Mouse (Mus musculus): ENCODE measurements around the gene Pdxk. TPM values are rescaled to one million over a fixed set of nuclear protein-coding genes. Genes with fewer than 3 reads are reported as not detected.
"Not testable (repeated sequence)": the region's sequence is repeated elsewhere in the genome, so short reads cannot be mapped to it uniquely, and the experiment has no call there.

The Pdxk gene
- polyA plus RNA-seq (2012; rRNA removed) (9.8 and 11.2 TPM in 2 replicates), polyA plus RNA-seq (2014; fragmentation: Nextera tagmentation; extraction: Ambion mirVana) (8.8 and 8.9 TPM in 2 replicates)

DNA sequence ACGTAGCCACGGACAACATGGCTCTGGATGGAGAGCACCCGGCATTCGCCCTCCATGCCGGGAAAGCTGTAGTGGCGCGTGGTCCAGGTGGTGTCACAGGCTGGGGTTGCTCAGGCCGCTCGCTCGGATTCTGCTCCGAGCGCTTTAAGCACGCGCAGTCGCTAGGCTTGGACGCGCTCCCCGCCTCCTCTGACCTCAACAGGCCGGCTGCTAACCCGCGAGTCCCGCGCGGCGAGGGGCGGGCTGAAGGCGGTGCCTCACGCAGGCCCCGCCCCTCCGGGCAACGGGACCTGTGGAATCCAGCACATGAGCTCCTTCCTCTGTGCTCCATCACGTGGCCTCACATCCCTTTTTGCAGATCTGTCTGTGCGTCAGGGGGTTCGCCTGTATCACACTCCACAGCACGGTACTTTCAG, at the start of gene Pdxk:
TSS of gene Pdxk (minus strand) at position 184 of the 416 bp plus-strand sequence.
- H3K27ac ChIP-seq (replicated peaks; ENCODE audit: low read depth, low read length): 0 out of 2 replicates have a peak within 1 kb of the TSS, but pooled peaks have one; percentile 38
- no peaks in the 10 kb centered on the region for H3K9me3 ChIP-seq (ENCODE audit: control insufficient read depth, low read length)
- H3K4me1 ChIP-seq (ENCODE audit: control insufficient read depth, insufficient read depth, low read length): peaks cover 14% of the 10 kb centered on the region
- H3K4me3 ChIP-seq (replicated peaks; ENCODE audit: low read length): peak within 1 kb of the TSS; percentile 72
- no peaks in the 10 kb centered on the region for H3K36me3 ChIP-seq (ENCODE audit: control insufficient read depth, insufficient read depth, low read length)
- peak; percentile 54; the same call in 1 of the 2 replicates for TF ChIP-seq POLR2A (IDR thresholded peaks at IDR 0.05; ENCODE audit: borderline replicate concordance, extremely low read depth, insufficient read depth, insufficient read length)
- peak within 1 kb of the TSS; percentile 71 for H3K9ac ChIP-seq (ENCODE audit: low read depth, low read length, severe bottlenecking)
- DNase-seq (ENCODE audit: low spot score) (peak; percentile 87), ATAC-seq (ENCODE audit: low FRiP score, low read depth) (peak; percentile 96)
- under 1% methylated on average over 32 of the region's 35 CpGs for WGBS
- H3K4me2 ChIP-seq (replicated peaks; ENCODE audit: low read depth, low read length, severe bottlenecking): peak within 1 kb of the TSS; percentile 99
- H3K27me3 ChIP-seq (ENCODE audit: control insufficient read depth, insufficient read depth, low read length): no peaks in the 10 kb centered on the region

- Histone ChIP-seq H3K4me2 (replicated peaks; ENCODE audit: low read depth, low read length, severe bottlenecking) (no peak overlapping the region), H3K9ac (ENCODE audit: low read depth, low read length, severe bottlenecking) (no peak overlapping the region), H3K9me3 (ENCODE audit: control insufficient read depth, low read length) (no peaks in the 10 kb centered on the region), H3K36me3 (ENCODE audit: control insufficient read depth, insufficient read depth, low read length) (no peaks in the 10 kb centered on the region), H3K27me3 (ENCODE audit: control insufficient read depth, insufficient read depth, low read length) (no peaks in the 10 kb centered on the region), H3K4me1 (ENCODE audit: control insufficient read depth, insufficient read depth, low read length) (no peaks in the 10 kb centered on the region), H3K4me3 (replicated peaks; ENCODE audit: low read length) (no peak overlapping the region), H3K27ac (replicated peaks; ENCODE audit: low read depth, low read length) (no peak overlapping the region)
- DNase-seq (ENCODE audit: low spot score) (no peak), ATAC-seq (ENCODE audit: low FRiP score, low read depth) (no peak)
- WGBS: 78% methylated on average over 6 of the region's 6 CpGs
- TF ChIP-seq POLR2A (IDR thresholded peaks at IDR 0.05; ENCODE audit: borderline replicate concordance, extremely low read depth, insufficient read depth, insufficient read length): no peak
Measured at GRCm38 (mm10) chr10:78502986-78503733, 38.4 kb upstream of the Pdxk start.

DNA sequence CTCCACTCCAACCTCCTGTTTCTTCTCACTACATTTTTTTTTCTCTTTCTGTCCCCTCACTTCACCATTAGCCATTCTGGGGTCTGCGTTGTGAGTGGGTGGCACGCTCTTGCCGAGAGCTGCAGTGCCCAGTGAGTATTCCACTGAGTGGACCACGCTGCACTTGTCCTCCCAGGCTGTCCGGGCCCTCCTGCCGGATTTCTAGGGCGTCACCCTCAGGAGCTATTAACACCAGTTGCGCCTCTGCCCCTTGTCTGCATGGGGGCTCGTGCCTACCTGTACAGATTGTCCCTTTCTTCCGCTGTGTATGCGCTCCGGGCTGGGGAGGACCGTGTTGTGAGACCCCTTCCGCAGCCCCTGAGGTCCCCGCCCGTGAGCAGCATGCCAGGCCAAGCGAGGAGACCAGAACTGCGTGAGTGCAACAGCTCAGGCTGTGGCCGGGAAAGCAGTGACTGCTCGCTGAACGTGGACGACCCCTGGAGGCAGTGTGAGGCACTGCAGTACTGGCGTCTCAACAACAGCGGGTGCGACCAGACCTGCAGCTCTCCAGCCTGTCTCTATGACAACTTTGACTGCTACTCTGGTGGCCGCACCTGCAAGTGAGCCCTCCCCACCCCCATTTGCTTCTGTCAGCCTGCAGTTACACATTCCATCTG, 22.8 kb upstream of the Pdxk start:
- Histone ChIP-seq H3K36me3 (ENCODE audit: control insufficient read depth, insufficient read depth, low read length) (no peaks in the 10 kb centered on the region), H3K9ac (ENCODE audit: low read depth, low read length, severe bottlenecking) (peak overlapping the region; percentile 36; the same call in 1 of the 2 replicates), H3K27me3 (ENCODE audit: control insufficient read depth, insufficient read depth, low read length) (peaks cover 6% of the 10 kb centered on the region; the same call in 1 of the 2 replicates), H3K4me1 (ENCODE audit: control insufficient read depth, insufficient read depth, low read length) (no peaks in the 10 kb centered on the region), H3K9me3 (ENCODE audit: control insufficient read depth, low read length) (no peaks in the 10 kb centered on the region), H3K27ac (replicated peaks; ENCODE audit: low read depth, low read length) (no peak overlapping the region), H3K4me2 (replicated peaks; ENCODE audit: low read depth, low read length, severe bottlenecking) (peak overlapping the region; percentile 51), H3K4me3 (replicated peaks; ENCODE audit: low read length) (peak overlapping the region; percentile 25)
- WGBS: 8% methylated on average over 26 of the region's 26 CpGs
- peak; percentile 77; the same call in 1 of the 2 replicates for ATAC-seq (ENCODE audit: low FRiP score, low read depth)
- TF ChIP-seq POLR2A (IDR thresholded peaks at IDR 0.05; ENCODE audit: borderline replicate concordance, extremely low read depth, insufficient read depth, insufficient read length): no peak
- DNase-seq (ENCODE audit: low spot score): peak; percentile 69

DNA sequence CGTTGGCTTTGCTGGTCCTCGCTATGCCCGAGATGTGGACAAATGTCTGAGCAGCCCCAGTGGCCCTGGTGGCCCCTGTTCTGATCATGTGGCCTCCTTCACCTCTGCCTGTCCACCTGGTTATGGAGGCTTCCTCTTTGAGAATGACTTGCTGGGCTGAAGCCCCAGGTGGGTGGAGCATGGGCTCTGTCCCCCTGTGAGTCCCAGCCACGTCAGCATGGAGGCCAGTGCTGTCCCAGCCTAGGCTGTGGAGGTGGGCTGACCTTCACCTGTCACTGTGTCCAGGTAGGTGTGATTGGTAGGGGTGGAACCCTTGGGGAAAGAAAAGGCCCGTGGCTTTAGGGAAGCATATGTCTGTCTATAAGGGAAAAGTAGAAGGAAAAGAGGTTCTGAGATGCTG, 22.1 kb upstream of the Pdxk start:
- Histone ChIP-seq H3K9me3 (ENCODE audit: control insufficient read depth, low read length) (no peaks in the 10 kb centered on the region), H3K4me3 (replicated peaks; ENCODE audit: low read length) (no peak overlapping the region), H3K27me3 (ENCODE audit: control insufficient read depth, insufficient read depth, low read length) (peaks cover 6% of the 10 kb centered on the region; the same call in 1 of the 2 replicates), H3K4me1 (ENCODE audit: control insufficient read depth, insufficient read depth, low read length) (no peaks in the 10 kb centered on the region), H3K4me2 (replicated peaks; ENCODE audit: low read depth, low read length, severe bottlenecking) (no peak overlapping the region), H3K27ac (replicated peaks; ENCODE audit: low read depth, low read length) (no peak overlapping the region), H3K9ac (ENCODE audit: low read depth, low read length, severe bottlenecking) (no peak overlapping the region), H3K36me3 (ENCODE audit: control insufficient read depth, insufficient read depth, low read length) (no peaks in the 10 kb centered on the region)
- no peak for TF ChIP-seq POLR2A (IDR thresholded peaks at IDR 0.05; ENCODE audit: borderline replicate concordance, extremely low read depth, insufficient read depth, insufficient read length)
- WGBS: 71% methylated on average over 5 of the region's 5 CpGs
- ATAC-seq (ENCODE audit: low FRiP score, low read depth): no peak
- DNase-seq (ENCODE audit: low spot score): no peak

DNA sequence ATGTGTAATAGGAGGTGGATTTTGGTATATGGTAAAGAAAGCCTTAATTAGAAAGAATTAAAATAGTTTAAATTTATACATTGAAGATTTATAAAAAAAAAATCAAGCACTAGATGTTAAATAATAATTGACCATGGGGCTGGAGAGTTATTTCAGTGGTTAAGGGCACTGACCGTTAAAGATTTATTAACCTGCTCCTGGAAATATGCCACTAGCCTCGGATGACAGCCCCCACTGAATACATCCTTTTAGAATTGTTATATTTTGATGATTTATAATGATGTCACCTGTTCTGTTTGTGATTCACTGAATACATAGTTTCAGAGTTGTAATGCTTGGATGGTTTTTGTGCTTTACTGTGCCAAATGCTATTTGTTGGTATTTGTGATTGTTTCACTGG, 20.6 kb upstream of the Pdxk start:
- H3K4me2 ChIP-seq (replicated peaks; ENCODE audit: low read depth, low read length, severe bottlenecking); H3K4me3 ChIP-seq (replicated peaks; ENCODE audit: low read length); H3K27ac ChIP-seq (replicated peaks; ENCODE audit: low read depth, low read length); H3K4me1 ChIP-seq (ENCODE audit: control insufficient read depth, insufficient read depth, low read length); H3K36me3 ChIP-seq (ENCODE audit: control insufficient read depth, insufficient read depth, low read length); ATAC-seq (ENCODE audit: low FRiP score, low read depth); H3K9me3 ChIP-seq (ENCODE audit: control insufficient read depth, low read length); DNase-seq (ENCODE audit: low spot score); H3K9ac ChIP-seq (ENCODE audit: low read depth, low read length, severe bottlenecking); H3K27me3 ChIP-seq (ENCODE audit: control insufficient read depth, insufficient read depth, low read length): not testable (repeated sequence)
- WGBS: 55% methylated on average over 2 of the region's 2 CpGs
